Mouse (Mus musculus) embryonic stem cell, embryonic (primary cell): ENCODE results near the gene Slc10a6.

Experiments
- CTCF ChIA-PET, 4 experiments: fragments of 300-600 bp in 2 of 4; fragments of 350-600 bp in 2 of 4; sonication (Branson Sonifier 250); formaldehyde crosslinking; loops; one replicate each; lab custom pipeline; 2022; ENCODE audit warnings: inconsistent platforms in 2 of 4; lab: Charles Lee
- POLR2A ChIA-PET, 4 experiments: fragments of 300-600 bp in 2 of 4; fragments of 350-600 bp in 2 of 4; sonication (Branson Sonifier 250); formaldehyde crosslinking; loops; one replicate each; lab custom pipeline; 2022; ENCODE audit warnings: antibody characterized with exemption in 4 of 4, inconsistent platforms in 1 of 4; lab: Charles Lee

Gene Slc10a6

GRCm38 (mm10) chr5:103637162-103637561 is 8.0 kb upstream of the Slc10a6 start:
- ChIA-PET CTCF (interaction anchor here in 3 of 4 experiments (0.6 to 1.2 kb wide), 3 partner anchors 17 to 63 kb away, joined by 3 to 4 read pairs (median 3); no protein-coding TSS in a partner anchor), POLR2A (interaction anchor here in 1 of 4 experiments (1.4 kb wide), 1 partner anchor 8 kb away, joined by 3 read pairs; the partner anchor contains the start of gene Slc10a6)

GRCm38 (mm10) chr5:103629854-103630580 is 814 bp upstream of the Slc10a6 start:
- POLR2A ChIA-PET: interaction anchor here in 3 of 4 experiments (0.6 to 2.2 kb wide), 6 partner anchors 9 to 191 kb away, joined by 3 to 7 read pairs (median 4); no protein-coding TSS in a partner anchor
- CTCF ChIA-PET: interaction anchor here in 1 of 4 experiments (0.5 to 1.2 kb wide), 3 partner anchors 25 to 444 kb away, joined by 4 read pairs; no protein-coding TSS in a partner anchor

DNA sequence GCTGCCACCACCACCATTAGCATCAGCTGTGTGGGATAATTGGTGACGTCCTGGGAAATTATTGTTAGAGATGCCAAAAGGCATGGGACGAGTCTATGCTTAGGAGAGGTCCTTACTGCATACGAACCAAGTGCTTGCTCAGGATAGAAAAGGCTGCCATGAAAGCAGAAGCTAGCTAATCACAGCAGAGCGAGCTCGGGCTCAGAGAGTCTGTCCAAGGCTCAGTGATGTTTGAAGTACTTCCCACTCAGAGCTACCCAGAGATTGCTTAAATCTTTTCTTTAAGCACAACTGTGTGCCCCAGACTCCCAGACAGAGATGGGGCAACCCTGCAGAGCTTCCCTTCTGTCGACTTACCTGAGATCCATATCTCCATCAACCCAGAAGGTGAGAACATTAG is 704 bp downstream of the Slc10a6 start:
- POLR2A ChIA-PET: interaction anchor here in 3 of 4 experiments (1.1 to 2.2 kb wide), 6 partner anchors 9 to 30 kb away, joined by 3 to 7 read pairs (median 6); no protein-coding TSS in a partner anchor
- CTCF ChIA-PET: interaction anchor here in 3 of 4 experiments (0.6 to 1.6 kb wide), 3 partner anchors 26 to 63 kb away, joined by 3 to 5 read pairs (median 3); no protein-coding TSS in a partner anchor

DNA sequence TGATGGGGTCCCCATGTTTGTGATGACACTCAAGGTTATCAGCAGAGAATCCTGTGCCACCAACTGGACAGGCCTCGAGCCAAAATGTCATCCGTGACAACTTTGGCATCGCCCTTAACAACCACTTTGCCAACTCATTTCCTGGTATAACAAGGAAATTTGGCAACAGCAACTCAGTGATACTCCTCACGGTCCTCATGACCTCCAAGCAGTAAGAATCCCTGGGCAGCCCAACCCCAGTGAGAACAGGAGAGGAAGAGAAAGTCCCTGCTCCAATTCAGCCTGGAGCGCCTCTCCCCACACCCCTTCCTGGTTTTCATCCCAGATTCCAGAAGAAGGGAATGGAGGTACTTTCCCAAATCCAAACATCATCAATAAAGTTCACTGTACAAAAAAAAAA is 4.4 kb downstream of the Slc10a6 start:
- POLR2A ChIA-PET: no interaction called here
- CTCF ChIA-PET: interaction anchor here in 1 of 4 experiments (4.4 kb wide), 1 partner anchor 30 kb away, joined by 16 read pairs; the partner anchor contains the start of gene 1700016H13Rik

DNA sequence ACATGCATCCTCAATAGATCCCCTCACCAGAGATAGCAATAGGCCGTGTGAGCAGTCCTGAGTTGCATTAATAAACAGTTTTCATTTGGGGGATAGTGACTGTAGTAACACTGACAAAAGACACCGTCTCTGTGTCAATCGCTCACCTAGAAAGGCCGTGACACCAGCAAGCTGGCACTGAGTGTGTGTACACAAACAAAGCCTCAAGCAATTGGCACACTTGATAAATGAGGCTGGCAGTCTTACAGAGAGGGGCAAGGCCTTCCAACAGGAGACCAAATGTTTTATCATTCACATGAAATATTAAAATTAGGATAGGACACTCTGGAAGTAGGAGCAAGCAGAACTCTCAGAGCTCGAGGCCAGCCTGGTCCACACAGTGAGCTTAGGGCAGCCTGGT is 6.9 kb downstream of the Slc10a6 start:
- CTCF ChIA-PET: interaction anchor here in 1 of 4 experiments (4.4 kb wide), 1 partner anchor 32 kb away, joined by 16 read pairs; the partner anchor contains the start of gene 1700016H13Rik
- POLR2A ChIA-PET: no interaction called here

- ChIA-PET POLR2A (interaction anchor here in 1 of 4 experiments (1.7 to 2.2 kb wide), 2 partner anchors 23 to 36 kb away, joined by 6 to 8 read pairs; partner anchors contain the start of gene 1700016H13Rik), CTCF (interaction anchor here in 2 of 4 experiments (1.2 to 4.4 kb wide), 2 partner anchors 34 kb away, joined by 3 to 16 read pairs; partner anchors contain the start of gene 1700016H13Rik (in 1 of the 2))
These were observed 8.8 kb downstream of the Slc10a6 start for GRCm38 (mm10) chr5:103620301-103620973.

- POLR2A ChIA-PET: interaction anchor here in 1 of 4 experiments (0.6 to 1.2 kb wide), 2 partner anchors 13 to 142 kb away, joined by 3 read pairs; no protein-coding TSS in a partner anchor
- CTCF ChIA-PET: interaction anchor here in 2 of 4 experiments (1.0 to 1.2 kb wide), 3 partner anchors 30 to 38 kb away, joined by 3 to 8 read pairs (median 3); no protein-coding TSS in a partner anchor
These were observed 12.0 kb downstream of the Slc10a6 start for GRCm38 (mm10) chr5:103617191-103617590.

DNA sequence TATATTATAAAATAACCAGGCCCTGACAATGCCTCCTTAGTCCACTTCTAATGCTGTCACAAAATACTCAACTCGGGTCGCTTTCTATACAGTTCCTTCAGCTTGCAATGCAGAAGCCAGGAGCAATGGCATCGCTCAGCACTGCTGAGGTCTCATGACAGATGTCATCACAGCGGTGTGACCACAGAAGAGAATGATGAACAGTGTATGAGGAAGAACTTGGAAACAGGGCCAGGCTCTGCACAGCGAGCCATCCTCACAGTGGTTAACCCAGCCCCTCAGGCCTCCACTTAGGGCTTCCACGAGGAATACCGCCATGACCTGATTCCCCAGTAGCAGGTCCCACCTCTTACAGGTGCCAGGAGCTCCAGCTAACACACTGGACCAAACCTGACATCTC is 14.8 kb downstream of the Slc10a6 start:
- ChIA-PET CTCF (interaction anchor here in 1 of 4 experiments (0.9 kb wide), 1 partner anchor 41 kb away, joined by 3 read pairs; no protein-coding TSS in a partner anchor), POLR2A (interaction anchor here in 1 of 4 experiments (0.6 kb wide), 1 partner anchor 279 kb away, joined by 8 read pairs; no protein-coding TSS in a partner anchor)

GRCm38 (mm10) chr5:103612316-103612715 is 16.9 kb downstream of the Slc10a6 start:
- CTCF ChIA-PET: interaction anchor here in 1 of 4 experiments (0.6 kb wide), 1 partner anchor 1542 kb away, joined by 5 read pairs; no protein-coding TSS in a partner anchor

GRCm38 (mm10) chr5:103610856-103611472 is 18.2 kb downstream of the Slc10a6 start:
- POLR2A ChIA-PET: interaction anchor here in 2 of 4 experiments (0.6 to 0.8 kb wide), 2 partner anchors 78 to 137 kb away, joined by 3 read pairs; no protein-coding TSS in a partner anchor
- CTCF ChIA-PET: no interaction called here

More at GRCm38 (mm10) chr5:103612316-103612715, 16.9 kb downstream of the Slc10a6 start:
- POLR2A ChIA-PET: interaction anchor here in 1 of 4 experiments (1.0 kb wide), 1 partner anchor 9 kb away, joined by 4 read pairs; no protein-coding TSS in a partner anchor

DNA sequence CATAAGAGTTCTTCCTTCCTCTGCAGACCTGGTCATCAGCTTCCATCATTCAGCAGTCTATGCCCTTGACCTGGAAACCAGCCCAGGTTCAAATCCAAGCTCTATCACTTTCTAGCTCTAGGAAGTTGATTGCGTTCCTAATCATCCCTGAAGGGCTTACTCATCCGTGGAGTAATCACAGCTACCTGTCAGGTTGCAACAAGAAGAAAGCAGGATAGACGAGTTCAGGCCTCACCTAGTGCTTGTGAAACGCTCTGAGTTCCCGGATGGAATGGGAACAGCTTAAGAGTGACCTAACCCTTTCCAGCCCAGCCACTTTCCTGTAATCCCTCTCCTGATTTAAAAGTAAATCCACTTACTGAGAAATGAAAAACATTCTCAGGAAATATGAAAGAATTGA is 19.1 kb downstream of the Slc10a6 start:
- POLR2A ChIA-PET: interaction anchor here in 2 of 4 experiments (0.6 to 1.2 kb wide), 3 partner anchors 19 to 138 kb away, joined by 3 read pairs; partner anchors contain the start of gene Slc10a6 (in 1 of the 2)
- CTCF ChIA-PET: interaction anchor here in 1 of 4 experiments (0.6 kb wide), 1 partner anchor 425 kb away, joined by 4 read pairs; no protein-coding TSS in a partner anchor

- CTCF ChIA-PET: interaction anchor here in 2 of 4 experiments (0.6 to 2.5 kb wide), 3 partner anchors 18 to 54 kb away, joined by 3 to 6 read pairs (median 5); no protein-coding TSS in a partner anchor
These were observed 23.5 kb downstream of the Slc10a6 start for GRCm38 (mm10) chr5:103605707-103606106.

DNA sequence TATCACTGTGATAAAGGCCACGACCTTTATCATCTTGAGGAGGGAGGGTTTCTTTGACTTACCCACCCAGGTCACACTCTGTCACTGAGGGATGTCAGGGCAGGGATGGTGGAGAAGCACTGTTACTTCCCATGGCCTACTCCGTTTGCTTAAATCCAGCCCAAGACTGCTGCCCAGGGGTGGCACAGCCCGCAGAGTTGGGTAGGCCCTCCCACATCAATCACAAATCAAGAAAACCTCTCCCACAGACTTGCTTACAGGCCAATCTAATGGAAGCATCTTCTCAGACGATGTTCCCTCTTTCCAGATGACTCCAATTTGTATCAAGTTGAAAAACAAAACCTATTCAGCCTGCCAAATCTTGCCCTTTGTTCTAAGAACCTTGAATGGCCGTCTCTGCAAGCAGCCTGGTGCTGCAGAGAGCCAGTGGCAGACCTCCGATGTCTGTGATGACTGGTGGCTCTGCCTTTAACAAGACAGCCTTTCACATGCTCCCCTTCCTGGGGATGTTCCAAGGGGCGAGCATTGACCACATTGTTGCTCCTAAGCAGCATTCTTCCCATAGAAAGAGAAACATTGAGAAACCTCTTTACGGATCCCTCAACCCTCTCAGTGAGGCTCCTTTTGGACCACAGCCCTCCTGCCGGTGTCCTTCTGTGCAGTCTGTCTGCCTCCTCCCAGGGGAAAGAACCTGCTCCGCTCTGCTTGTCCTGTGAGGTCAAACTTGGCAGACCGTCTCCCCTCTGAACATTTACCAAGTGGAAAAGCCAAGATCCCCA is 25.9 kb downstream of the Slc10a6 start:
- CTCF ChIA-PET: interaction anchor here in 1 of 4 experiments (0.9 kb wide), 1 partner anchor 16 kb away, joined by 6 read pairs; no protein-coding TSS in a partner anchor
- POLR2A ChIA-PET: interaction anchor here in 1 of 4 experiments (0.9 to 1.2 kb wide), 3 partner anchors 53 to 234 kb away, joined by 3 to 4 read pairs (median 3); partner anchors contain the start of gene 1700016H13Rik

More at GRCm38 (mm10) chr5:103605707-103606106, 23.5 kb downstream of the Slc10a6 start:
- POLR2A ChIA-PET: interaction anchor here in 1 of 4 experiments (0.6 kb wide), 1 partner anchor 632 kb away, joined by 9 read pairs; no protein-coding TSS in a partner anchor

DNA sequence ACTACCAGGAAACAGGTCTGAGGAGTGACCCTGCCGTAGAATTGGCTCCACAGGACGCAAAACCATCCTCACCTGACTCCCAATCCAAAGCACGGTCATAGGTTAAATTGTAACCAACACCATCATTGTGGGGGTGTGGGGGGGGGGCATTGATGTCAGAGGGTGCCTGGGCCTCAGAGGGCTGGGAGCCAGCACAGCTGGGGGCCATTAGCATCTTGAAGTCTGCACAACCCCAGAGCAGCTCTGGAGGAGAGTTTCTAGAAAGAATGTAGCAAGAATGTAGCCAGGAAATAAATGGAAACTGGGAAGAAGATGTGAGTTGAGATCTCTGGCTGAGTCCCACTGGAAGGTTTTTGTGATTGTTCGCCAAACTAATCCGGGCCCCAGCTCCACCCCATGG is 30.3 kb downstream of the Slc10a6 start:
- POLR2A ChIA-PET: interaction anchor here in 1 of 4 experiments (2.3 kb wide), 1 partner anchor 30 kb away, joined by 6 read pairs; the partner anchor contains the start of gene Slc10a6
- CTCF ChIA-PET: interaction anchor here in 2 of 4 experiments (1.1 to 5.7 kb wide), 2 partner anchors 11 to 12 kb away, joined by 5 to 23 read pairs; no protein-coding TSS in a partner anchor

DNA sequence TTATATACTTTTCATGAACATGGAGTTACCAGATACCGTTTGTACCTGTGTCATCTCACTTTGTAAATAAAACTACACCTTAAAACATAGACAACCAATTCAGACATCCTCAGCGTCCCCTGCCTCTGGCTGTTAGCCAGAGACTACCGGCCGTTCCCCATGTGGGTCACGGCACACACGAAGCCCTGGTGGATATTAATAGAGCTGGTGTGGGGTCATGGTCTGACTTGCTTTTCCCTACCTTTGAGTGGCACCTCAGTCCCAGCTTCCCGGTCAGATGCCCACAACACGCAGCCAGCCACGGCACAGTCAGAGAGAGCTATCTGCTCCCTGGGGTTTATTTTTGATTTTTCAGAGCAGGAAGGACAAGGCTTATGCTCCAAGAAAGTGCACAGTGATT is 30.9 kb downstream of the Slc10a6 start:
- CTCF ChIA-PET: interaction anchor here in 1 of 4 experiments (5.7 kb wide), 1 partner anchor 11 kb away, joined by 23 read pairs; no protein-coding TSS in a partner anchor

GRCm38 (mm10) chr5:103597604-103598003 is 31.6 kb downstream of the Slc10a6 start:
- ChIA-PET CTCF (interaction anchor here in 3 of 4 experiments (1.1 to 5.7 kb wide), 3 partner anchors 10 kb away, joined by 3 to 23 read pairs (median 9); no protein-coding TSS in a partner anchor), POLR2A (interaction anchor here in 2 of 4 experiments (1.2 to 2.3 kb wide), 4 partner anchors 10 to 242 kb away, joined by 3 to 6 read pairs (median 4); partner anchors contain the start of gene Slc10a6 (in 1 of the 2))

More for the DNA sequence above, 30.9 kb downstream of the Slc10a6 start:
- POLR2A ChIA-PET: interaction anchor here in 1 of 4 experiments (2.3 kb wide), 1 partner anchor 31 kb away, joined by 6 read pairs; the partner anchor contains the start of gene Slc10a6
